Mouse (Mus musculus) adrenal gland, adult 2 months (tissue): ENCODE measurements around the gene Plch1. TPM values are rescaled to one million over a fixed set of nuclear protein-coding genes. Genes with fewer than 3 reads are reported as not detected.

ENCODE experiments used
- DNase-seq: peaks from one replicate; pipeline ENCODE4 v3.0.0; 2021
- polyA plus RNA-seq: library from polyadenylated mRNA; depleted of rRNA; stranded (reverse); fragments of >200 nt; gene quantifications from 2 replicates; pipeline ENCODE4 v1.2.3, GENCODE M21; 2012; rRNA removed
- total RNA-seq, 2 experiments: library from RNA; stranded (reverse); gene quantifications; 2 replicates each; pipeline ENCODE4 v1.2.3; 2021

The Plch1 gene
- total and polyA plus RNA-seq, 3 experiments, result not detected

- DNase-seq, result no peak
Observed at GRCm38 (mm10) chr3:63692727-63693126, 206.5 kb downstream of the Plch1 start.

DNA sequence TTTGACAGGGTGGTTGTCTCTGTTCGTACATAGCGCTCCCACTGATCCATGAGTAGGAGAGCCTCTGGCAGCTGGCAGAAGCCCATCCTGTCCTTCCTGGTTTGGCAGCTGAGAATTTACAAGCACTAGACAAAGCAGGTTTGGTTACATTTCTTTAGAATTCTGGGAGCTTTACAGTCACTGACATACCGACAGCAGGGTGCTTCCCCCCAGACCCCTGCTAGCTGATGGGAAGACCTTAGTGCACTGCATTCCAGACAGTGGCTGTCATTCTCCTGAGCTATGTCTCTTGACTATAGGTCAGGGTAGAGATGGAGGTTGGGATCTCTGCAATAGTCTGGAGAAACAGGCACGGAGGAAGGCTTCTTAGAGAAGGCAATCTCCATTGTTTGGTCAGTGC, 230.5 kb downstream of the Plch1 start:
- DNase-seq, result no peak

- no peak for DNase-seq
Observed at GRCm38 (mm10) chr3:63665307-63665706, 234.0 kb downstream of the Plch1 start.

DNA sequence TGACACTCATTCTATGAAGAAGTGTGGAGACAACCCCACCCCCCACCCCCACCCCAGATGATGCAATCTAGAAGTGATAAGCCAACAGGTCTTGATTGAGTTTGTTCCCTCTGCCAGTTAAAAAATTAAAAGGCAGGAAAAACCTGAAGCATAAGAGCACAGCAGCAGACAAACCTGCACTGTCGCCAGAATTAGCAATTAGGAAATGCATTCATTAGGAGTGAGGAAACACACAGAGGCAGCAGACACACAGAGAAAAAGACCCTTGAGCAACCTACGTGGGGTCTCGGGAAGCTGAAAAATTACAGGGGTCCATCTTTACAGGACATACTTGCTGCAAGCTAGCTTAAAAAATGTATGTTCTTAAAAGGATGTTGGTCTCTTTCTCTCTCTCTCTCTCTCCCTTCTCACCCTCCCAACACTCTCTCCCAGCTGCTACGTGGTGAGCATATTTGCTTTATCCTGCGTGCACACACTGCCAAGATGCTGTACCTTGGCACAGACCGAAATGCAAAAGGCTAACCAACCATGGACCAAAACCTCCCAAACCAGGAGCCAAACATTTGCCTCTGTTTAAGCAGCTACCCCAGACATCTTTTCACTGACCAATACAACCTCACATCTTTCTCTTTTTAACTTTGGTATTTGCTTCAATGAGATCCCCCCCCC, 234.6 kb downstream of the Plch1 start:
- DNase-seq, result no peak

Other genes with a start within 250 kb of the Plch1 start
- 10 to 100 TPM in 1 of 2 experiments, 1 to 10 TPM in 1; 9.2 to 14.5 TPM for gene E130311K13Rik, start 30.0 kb upstream of the Plch1 start, total RNA-seq
- gene E130311K13Rik, start 30.0 kb upstream of the Plch1 start, polyA plus RNA-seq, result 5.7 and 5.9 TPM in 2 replicates
- gene Slc33a1, start 65.3 kb upstream of the Plch1 start, total RNA-seq, result 10 to 100 TPM; 25.5 to 39.3 TPM
- gene Slc33a1, start 65.3 kb upstream of the Plch1 start, polyA plus RNA-seq, result 33.2 and 35.2 TPM in 2 replicates
- gene Gmps, start 76.6 kb upstream of the Plch1 start, total RNA-seq, result 10 to 100 TPM; 19.5 to 25.3 TPM
- 1.7 and 2.3 TPM in 2 replicates for gene Gmps, start 76.6 kb upstream of the Plch1 start, polyA plus RNA-seq
- under 1 TPM; 0.09 to 0.21 TPM for gene Vmn2r1, start 182.1 kb upstream of the Plch1 start, total RNA-seq
- gene Vmn2r1, start 182.1 kb upstream of the Plch1 start, polyA plus RNA-seq, result 0.06 TPM in 2 replicates
- not detected for gene Vmn2r2, start 242.5 kb upstream of the Plch1 start, total RNA-seq
- gene Vmn2r2, start 242.5 kb upstream of the Plch1 start, polyA plus RNA-seq, result not detected in 2 replicates